Mouse (Mus musculus): ENCODE measurements at regions not wholly inside any gene's neighbourhood (a gene's known extent, or its start where the extent isn't known, plus 50 kb on each side); places are given as distances from the start of the nearest gene placed in this dataset.

DNA sequence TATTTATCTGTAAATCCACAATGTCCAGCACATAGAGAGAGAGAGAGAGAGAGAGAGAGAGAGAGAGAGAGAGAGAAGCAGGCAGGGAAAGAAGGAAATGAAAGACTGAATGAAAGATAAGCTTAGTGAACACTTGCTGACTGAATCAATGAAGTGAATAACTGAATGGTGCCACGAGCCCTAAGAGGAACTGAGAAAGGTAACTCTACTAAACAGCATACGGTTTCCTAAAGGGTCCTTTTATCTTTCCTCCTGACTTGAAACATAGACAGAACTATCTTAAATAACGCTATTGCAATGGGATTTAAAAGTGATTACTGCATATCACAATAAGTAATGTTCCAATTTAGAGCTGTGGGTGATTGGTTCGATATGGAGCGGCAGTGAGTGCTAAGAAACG is 121.0 kb downstream of the Rbm26 start:
- H3K4me2 ChIP-seq (ENCODE audit: low read depth, low read length): no peak overlapping the region
- ATAC-seq: no peak
- no peak overlapping the region for H3K4me3 ChIP-seq (ENCODE audit: low read length)
- H3K27ac ChIP-seq (ENCODE audit: low read length): no peak overlapping the region
- no peaks in the 10 kb centered on the region for H3K36me3 ChIP-seq (ENCODE audit: control insufficient read depth, insufficient read depth, low read length)
- 85% methylated on average over 6 of the region's 6 CpGs for WGBS
- H3K4me1 ChIP-seq (ENCODE audit: control insufficient read depth, insufficient read depth, low read length): no peaks in the 10 kb centered on the region
- no peak overlapping the region for H3K9ac ChIP-seq (ENCODE audit: low read depth, low read length)
- no peaks in the 10 kb centered on the region for H3K27me3 ChIP-seq (replicated peaks; ENCODE audit: control insufficient read depth, insufficient read depth, low read length)
- H3K9me3 ChIP-seq (ENCODE audit: control insufficient read depth, low read length): no peaks in the 10 kb centered on the region

DNA sequence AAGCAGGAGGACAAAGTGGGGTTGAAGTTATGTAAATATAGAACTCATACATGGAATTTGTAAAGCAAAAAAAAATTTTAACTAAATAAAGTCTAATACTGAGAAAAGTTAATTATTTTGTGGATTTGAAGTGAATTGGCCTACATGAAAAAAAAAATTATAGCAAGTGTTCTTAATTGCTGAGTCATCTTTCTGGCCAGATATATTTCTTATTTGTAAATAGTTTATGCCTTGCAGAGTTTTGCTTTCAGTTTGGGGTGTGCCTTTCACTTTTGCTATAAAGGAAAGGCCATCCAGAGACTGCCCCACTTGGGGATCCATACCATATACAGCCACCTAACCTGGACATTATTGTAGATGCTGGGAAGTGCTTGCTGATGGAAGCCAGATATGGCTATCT is 138.3 kb downstream of the Rbm26 start:
- no peak overlapping the region for H3K4me3 ChIP-seq (ENCODE audit: low read length)
- no peaks in the 10 kb centered on the region for H3K4me1 ChIP-seq (ENCODE audit: control insufficient read depth, insufficient read depth, low read length)
- no peaks in the 10 kb centered on the region for H3K36me3 ChIP-seq (ENCODE audit: control insufficient read depth, insufficient read depth, low read length)
- H3K9me3 ChIP-seq (ENCODE audit: control insufficient read depth, low read length): no peaks in the 10 kb centered on the region
- H3K9ac ChIP-seq (ENCODE audit: low read depth, low read length): no peak overlapping the region
- H3K27ac ChIP-seq (ENCODE audit: low read length): no peak overlapping the region
- H3K4me2 ChIP-seq (ENCODE audit: low read depth, low read length): no peak overlapping the region
- no peak for ATAC-seq
- H3K27me3 ChIP-seq (replicated peaks; ENCODE audit: control insufficient read depth, insufficient read depth, low read length): no peaks in the 10 kb centered on the region

DNA sequence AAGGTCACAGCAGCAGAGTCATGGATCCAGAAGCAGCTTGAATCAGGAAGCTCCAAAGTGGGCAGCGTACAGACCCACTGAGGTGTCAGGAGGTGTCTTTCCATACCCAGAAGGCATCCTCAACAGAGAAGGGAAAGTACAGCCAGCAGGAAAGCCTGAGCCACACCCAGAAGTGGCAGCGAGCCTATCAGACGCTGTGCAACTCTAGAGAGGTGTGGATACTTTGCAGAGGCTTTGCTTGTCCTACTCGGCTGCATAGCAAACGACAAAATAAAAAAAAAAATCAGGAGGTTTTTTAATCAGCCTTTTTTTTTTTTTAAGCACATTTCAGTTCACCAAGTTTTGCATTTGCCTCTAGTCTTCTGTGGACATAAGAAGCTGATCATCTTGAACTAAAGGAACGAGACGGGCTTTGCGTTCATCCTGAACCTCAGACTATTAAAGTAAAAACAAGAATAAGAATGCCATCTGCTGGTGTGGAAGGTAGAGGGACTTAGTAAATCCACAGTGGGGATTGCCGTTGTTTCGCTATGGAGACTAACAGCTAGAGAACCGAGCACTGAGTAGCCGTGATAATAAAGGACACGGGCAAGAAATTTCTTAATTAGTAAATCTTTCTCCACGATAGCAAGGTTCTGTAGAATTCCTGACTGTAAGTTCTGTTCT is 142.3 kb downstream of the Rbm26 start:
- 0 out of 2 replicates have a peak overlapping the region, but pooled peaks have one; percentile 16 for H3K4me2 ChIP-seq (ENCODE audit: low read depth, low read length)
- no peaks in the 10 kb centered on the region for H3K4me1 ChIP-seq (ENCODE audit: control insufficient read depth, insufficient read depth, low read length)
- H3K9ac ChIP-seq (ENCODE audit: low read depth, low read length): no peak overlapping the region
- no peaks in the 10 kb centered on the region for H3K9me3 ChIP-seq (ENCODE audit: control insufficient read depth, low read length)
- H3K36me3 ChIP-seq (ENCODE audit: control insufficient read depth, insufficient read depth, low read length): no peaks in the 10 kb centered on the region
- 34% methylated on average over 14 of the region's 14 CpGs for WGBS
- H3K4me3 ChIP-seq (ENCODE audit: low read length): no peak overlapping the region
- H3K27me3 ChIP-seq (replicated peaks; ENCODE audit: control insufficient read depth, insufficient read depth, low read length): no peaks in the 10 kb centered on the region
- no peak overlapping the region for H3K27ac ChIP-seq (ENCODE audit: low read length)
- ATAC-seq: peak; percentile 67

DNA sequence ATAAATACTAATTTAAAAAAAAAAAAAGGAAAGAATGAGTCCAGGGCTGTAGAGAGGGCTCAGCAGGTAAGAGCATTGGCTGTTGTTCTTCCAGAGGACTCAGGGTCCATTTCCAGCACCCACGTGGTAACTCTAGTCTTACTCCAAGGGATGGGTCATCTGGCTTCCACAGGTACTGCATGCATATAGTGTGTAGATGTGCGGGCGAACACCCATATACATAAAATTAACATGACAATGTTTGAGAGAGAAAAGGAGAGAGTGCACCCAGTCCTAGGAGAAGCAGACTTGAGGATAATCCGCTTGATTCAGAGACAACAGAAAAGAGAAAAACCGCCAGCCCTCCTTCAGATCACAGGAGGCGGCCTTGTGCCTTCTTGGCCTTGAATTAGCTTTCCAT is 157.2 kb downstream of the Rbm26 start:
- WGBS: 78% methylated on average over 6 of the region's 6 CpGs

DNA sequence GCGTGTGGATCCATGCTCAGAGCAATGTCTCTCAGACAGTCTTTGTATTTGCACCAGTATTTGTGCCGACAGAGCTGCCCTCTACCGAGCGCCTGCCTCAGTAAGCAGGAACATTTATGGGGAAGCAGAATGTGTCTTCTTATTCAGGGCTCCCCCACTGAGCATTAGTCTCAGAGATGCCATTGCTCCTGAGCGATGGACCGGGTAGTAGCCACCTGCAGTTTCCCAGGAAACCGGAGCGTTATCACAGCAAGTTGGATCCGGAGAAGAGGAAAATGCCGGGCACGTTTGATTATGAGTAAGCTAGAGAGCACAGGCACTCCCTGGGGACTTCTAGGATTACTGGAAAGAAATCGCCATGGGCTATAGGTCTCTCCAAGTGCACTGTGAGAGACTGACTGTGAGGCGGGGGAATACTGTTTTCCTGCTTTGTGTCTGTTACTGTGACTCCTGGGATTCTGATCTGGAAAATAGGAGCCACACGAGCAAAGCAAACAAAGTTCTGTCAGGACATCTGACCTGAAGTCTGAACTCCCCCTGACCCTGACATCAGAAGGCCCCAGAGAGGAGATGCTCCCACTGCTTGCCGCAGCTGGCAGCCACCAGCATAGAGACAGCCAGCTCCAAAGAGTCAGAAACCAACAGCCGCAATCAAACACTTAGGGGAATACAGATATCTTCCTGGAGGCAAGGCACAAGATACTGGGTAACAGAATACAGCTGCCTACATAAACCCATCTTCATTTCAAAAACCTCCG is 160.9 kb downstream of the Rbm26 start:
- Histone ChIP-seq H3K9me3 (ENCODE audit: control insufficient read depth, low read length) (no peaks in the 10 kb centered on the region), H3K36me3 (ENCODE audit: control insufficient read depth, insufficient read depth, low read length) (no peaks in the 10 kb centered on the region), H3K27me3 (replicated peaks; ENCODE audit: control insufficient read depth, insufficient read depth, low read length) (no peaks in the 10 kb centered on the region), H3K4me2 (ENCODE audit: low read depth, low read length) (no peak overlapping the region), H3K9ac (ENCODE audit: low read depth, low read length) (no peak overlapping the region), H3K4me3 (ENCODE audit: low read length) (no peak overlapping the region), H3K4me1 (ENCODE audit: control insufficient read depth, insufficient read depth, low read length) (no peaks in the 10 kb centered on the region), H3K27ac (ENCODE audit: low read length) (no peak overlapping the region)
- WGBS: 55% methylated on average over 17 of the region's 17 CpGs
- no peak for ATAC-seq

More for the DNA sequence above, 157.2 kb downstream of the Rbm26 start:
- Histone ChIP-seq H3K9ac (ENCODE audit: low read depth, low read length) (no peak overlapping the region), H3K4me3 (ENCODE audit: low read length) (no peak overlapping the region), H3K4me2 (ENCODE audit: low read depth, low read length) (no peak overlapping the region), H3K9me3 (ENCODE audit: control insufficient read depth, low read length) (no peaks in the 10 kb centered on the region), H3K36me3 (ENCODE audit: control insufficient read depth, insufficient read depth, low read length) (no peaks in the 10 kb centered on the region), H3K4me1 (ENCODE audit: control insufficient read depth, insufficient read depth, low read length) (no peaks in the 10 kb centered on the region), H3K27me3 (replicated peaks; ENCODE audit: control insufficient read depth, insufficient read depth, low read length) (no peaks in the 10 kb centered on the region), H3K27ac (ENCODE audit: low read length) (no peak overlapping the region)
- ATAC-seq: no peak

DNA sequence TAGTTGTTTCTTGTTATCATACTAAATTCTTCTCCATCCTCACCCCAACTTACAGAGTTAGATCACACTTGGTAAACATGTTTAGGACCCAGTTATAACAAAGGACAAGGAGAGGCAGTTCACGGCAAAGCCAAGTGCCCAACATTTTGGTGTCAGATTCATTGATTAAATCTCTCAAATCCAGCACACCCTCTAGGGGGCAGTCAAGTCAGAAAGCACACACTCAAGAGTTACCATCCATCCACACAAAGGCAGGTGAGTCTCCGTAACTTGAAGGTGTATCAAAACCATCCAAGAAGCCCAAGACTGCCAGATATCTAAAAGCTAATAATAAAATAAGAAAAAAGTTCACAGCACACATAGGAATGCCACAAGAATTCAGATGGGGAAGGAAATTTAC is 161.8 kb downstream of the Rbm26 start:
- no peak overlapping the region for H3K27ac ChIP-seq (ENCODE audit: low read length)
- no peaks in the 10 kb centered on the region for H3K36me3 ChIP-seq (ENCODE audit: control insufficient read depth, insufficient read depth, low read length)
- H3K4me2 ChIP-seq (ENCODE audit: low read depth, low read length): no peak overlapping the region
- 85% methylated on average over 2 of the region's 2 CpGs for WGBS
- H3K4me1 ChIP-seq (ENCODE audit: control insufficient read depth, insufficient read depth, low read length): no peaks in the 10 kb centered on the region
- no peak for ATAC-seq
- no peak overlapping the region for H3K4me3 ChIP-seq (ENCODE audit: low read length)
- H3K9ac ChIP-seq (ENCODE audit: low read depth, low read length): no peak overlapping the region
- no peaks in the 10 kb centered on the region for H3K9me3 ChIP-seq (ENCODE audit: control insufficient read depth, low read length)
- no peaks in the 10 kb centered on the region for H3K27me3 ChIP-seq (replicated peaks; ENCODE audit: control insufficient read depth, insufficient read depth, low read length)

DNA sequence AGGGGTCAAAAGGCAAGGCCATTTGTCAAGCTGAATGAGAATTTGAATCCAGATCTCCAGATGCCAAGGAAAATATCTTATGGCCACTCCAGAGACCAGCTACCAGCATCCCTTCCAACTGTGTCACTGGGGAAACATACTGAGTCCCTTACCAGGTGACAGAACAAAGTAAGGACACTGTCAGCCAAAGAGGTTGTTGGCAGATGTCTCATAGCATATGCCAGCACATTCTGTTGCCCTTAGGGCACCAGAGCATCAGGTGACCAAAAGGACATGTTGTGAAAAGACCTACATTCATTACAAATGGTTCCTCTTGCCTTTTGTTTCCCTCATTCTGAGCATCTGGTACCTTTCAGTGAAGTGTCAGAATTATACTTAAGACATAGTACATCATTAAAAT is 166.4 kb downstream of the Rbm26 start:
- no peak for ATAC-seq
- no peak overlapping the region for H3K4me3 ChIP-seq (ENCODE audit: low read length)
- H3K36me3 ChIP-seq (ENCODE audit: control insufficient read depth, insufficient read depth, low read length): no peaks in the 10 kb centered on the region
- H3K9ac ChIP-seq (ENCODE audit: low read depth, low read length): no peak overlapping the region
- H3K4me1 ChIP-seq (ENCODE audit: control insufficient read depth, insufficient read depth, low read length): no peaks in the 10 kb centered on the region
- no peaks in the 10 kb centered on the region for H3K9me3 ChIP-seq (ENCODE audit: control insufficient read depth, low read length)
- H3K4me2 ChIP-seq (ENCODE audit: low read depth, low read length): no peak overlapping the region
- no peaks in the 10 kb centered on the region for H3K27me3 ChIP-seq (replicated peaks; ENCODE audit: control insufficient read depth, insufficient read depth, low read length)
- no peak overlapping the region for H3K27ac ChIP-seq (ENCODE audit: low read length)

DNA sequence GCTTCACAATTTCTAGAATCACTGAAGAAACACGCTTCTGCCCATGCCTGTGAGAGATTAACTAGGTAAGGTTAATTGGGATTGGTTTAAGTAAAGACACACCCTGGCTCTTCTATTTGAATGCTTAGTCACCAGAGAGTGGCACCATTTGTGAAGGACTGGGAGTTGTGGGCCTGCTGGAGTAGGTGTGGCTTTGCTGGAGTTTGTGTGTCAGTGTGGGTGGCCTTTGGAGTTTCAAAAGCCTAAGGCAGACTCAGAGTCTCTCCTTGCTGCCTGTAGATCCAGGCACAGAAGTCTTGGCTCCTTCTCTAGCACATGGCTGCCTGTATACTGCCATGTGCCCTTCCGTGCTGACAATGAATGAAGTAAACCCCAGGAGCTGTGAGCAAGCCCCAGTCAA is 168.8 kb downstream of the Rbm26 start:
- H3K27me3 ChIP-seq (replicated peaks; ENCODE audit: control insufficient read depth, insufficient read depth, low read length): no peaks in the 10 kb centered on the region
- no peak for ATAC-seq
- H3K36me3 ChIP-seq (ENCODE audit: control insufficient read depth, insufficient read depth, low read length): no peaks in the 10 kb centered on the region
- H3K4me2 ChIP-seq (ENCODE audit: low read depth, low read length): no peak overlapping the region
- no peaks in the 10 kb centered on the region for H3K9me3 ChIP-seq (ENCODE audit: control insufficient read depth, low read length)
- no peak overlapping the region for H3K9ac ChIP-seq (ENCODE audit: low read depth, low read length)
- no peak overlapping the region for H3K4me3 ChIP-seq (ENCODE audit: low read length)
- no peaks in the 10 kb centered on the region for H3K4me1 ChIP-seq (ENCODE audit: control insufficient read depth, insufficient read depth, low read length)
- no peak overlapping the region for H3K27ac ChIP-seq (ENCODE audit: low read length)
- WGBS: 87% methylated on average over 2 of the region's 2 CpGs

DNA sequence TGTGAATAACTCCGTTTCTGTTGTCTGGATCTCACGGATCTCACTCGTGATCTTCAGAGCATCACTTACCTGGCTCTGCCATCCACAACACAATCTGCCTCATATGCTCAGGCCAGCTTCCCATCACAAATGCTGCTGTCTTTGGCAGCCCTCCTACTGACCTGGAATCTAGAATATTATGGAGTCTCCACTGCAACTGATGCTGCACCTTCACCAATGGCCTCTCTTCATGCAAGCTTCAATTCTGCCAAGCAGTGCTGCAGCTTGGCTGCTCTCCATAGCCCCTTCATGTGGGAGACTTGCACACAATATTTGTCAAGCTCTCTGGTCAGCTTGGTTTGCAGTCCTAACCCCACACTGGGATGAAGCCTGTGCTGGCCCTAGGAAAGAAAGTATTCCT is 183.1 kb downstream of the Rbm26 start:
- H3K27ac ChIP-seq (ENCODE audit: low read length): no peak overlapping the region
- ATAC-seq: no peak
- WGBS: 86% methylated on average over 3 of the region's 3 CpGs
- H3K4me2 ChIP-seq (ENCODE audit: low read depth, low read length): no peak overlapping the region
- no peak overlapping the region for H3K9ac ChIP-seq (ENCODE audit: low read depth, low read length)
- no peaks in the 10 kb centered on the region for H3K27me3 ChIP-seq (replicated peaks; ENCODE audit: control insufficient read depth, insufficient read depth, low read length)
- no peaks in the 10 kb centered on the region for H3K9me3 ChIP-seq (ENCODE audit: control insufficient read depth, low read length)
- H3K4me1 ChIP-seq (ENCODE audit: control insufficient read depth, insufficient read depth, low read length): no peaks in the 10 kb centered on the region
- H3K36me3 ChIP-seq (ENCODE audit: control insufficient read depth, insufficient read depth, low read length): no peaks in the 10 kb centered on the region
- H3K4me3 ChIP-seq (ENCODE audit: low read length): no peak overlapping the region

DNA sequence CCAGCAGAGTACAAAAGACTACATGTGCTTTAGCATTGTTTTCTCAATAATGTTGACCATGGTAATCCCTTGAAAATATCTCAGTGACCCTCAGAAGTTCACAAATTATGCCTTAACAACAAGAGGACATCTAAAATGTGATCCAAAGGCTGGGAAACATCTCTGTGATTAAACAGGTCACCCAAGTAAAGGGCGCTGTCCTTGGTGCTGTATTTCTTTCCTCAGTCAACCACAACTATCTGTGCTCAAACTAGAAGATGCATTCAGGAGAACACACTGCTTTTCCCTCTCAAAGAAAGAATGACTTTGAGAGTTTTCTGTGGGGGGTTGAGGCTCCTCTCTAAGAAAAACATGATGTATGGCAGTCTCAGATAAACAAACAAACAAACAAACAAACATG is 211.1 kb downstream of the Rbm26 start:
- Histone ChIP-seq H3K27ac (ENCODE audit: low read length) (no peak overlapping the region), H3K27me3 (replicated peaks; ENCODE audit: control insufficient read depth, insufficient read depth, low read length) (no peaks in the 10 kb centered on the region), H3K4me3 (ENCODE audit: low read length) (no peak overlapping the region), H3K9ac (ENCODE audit: low read depth, low read length) (no peak overlapping the region), H3K9me3 (ENCODE audit: control insufficient read depth, low read length) (no peaks in the 10 kb centered on the region), H3K36me3 (ENCODE audit: control insufficient read depth, insufficient read depth, low read length) (no peaks in the 10 kb centered on the region), H3K4me1 (ENCODE audit: control insufficient read depth, insufficient read depth, low read length) (no peaks in the 10 kb centered on the region), H3K4me2 (ENCODE audit: low read depth, low read length) (no peak overlapping the region)
- no peak for ATAC-seq
- WGBS: 67% methylated on average over 1 of the region's 1 CpGs
